Mouse (Mus musculus) kidney, postnatal 36 days (tissue): ENCODE data around the gene March4.
A peak's percentile ranks its signal among the peaks of the same experiment; 100 is the strongest.

ENCODE experiments used
- DNase-seq, 2 experiments: peaks; one replicate each; pipeline ENCODE4 v3.0.0; 2021 to 2022; ENCODE audit warnings: mixed read lengths in 2 of 2

Gene March4

GRCm38 (mm10) chr1:72529192-72529591 is 7.5 kb downstream of the March4 start:
- no peak for DNase-seq

GRCm38 (mm10) chr1:72523601-72524000 is 13.1 kb downstream of the March4 start:
- DNase-seq = no peak

GRCm38 (mm10) chr1:72510778-72511520 is 25.8 kb downstream of the March4 start:
- no peak for DNase-seq

- no peak for DNase-seq
These were observed 27.2 kb downstream of the March4 start for GRCm38 (mm10) chr1:72509551-72509950.

- DNase-seq = no peak
These were observed 29.1 kb downstream of the March4 start for GRCm38 (mm10) chr1:72507670-72508069.

- DNase-seq = no peak
These were observed 30.5 kb downstream of the March4 start for GRCm38 (mm10) chr1:72506202-72506601.

GRCm38 (mm10) chr1:72497609-72498008 is 39.1 kb downstream of the March4 start:
- no peak for DNase-seq

GRCm38 (mm10) chr1:72493454-72493853 is 43.3 kb downstream of the March4 start:
- DNase-seq = no peak

GRCm38 (mm10) chr1:72492666-72493065 is 44.1 kb downstream of the March4 start:
- no peak for DNase-seq

- DNase-seq = no peak
These were observed 45.4 kb downstream of the March4 start for GRCm38 (mm10) chr1:72491307-72491706.

GRCm38 (mm10) chr1:72490801-72491200 is 45.9 kb downstream of the March4 start:
- no peak for DNase-seq

- DNase-seq = peak in 1 of 2 experiments; percentile 11
These were observed 46.5 kb downstream of the March4 start for GRCm38 (mm10) chr1:72490193-72490592.

- no peak for DNase-seq
These were observed 60.1 kb downstream of the March4 start for GRCm38 (mm10) chr1:72476594-72476993.

GRCm38 (mm10) chr1:72469075-72469474 is 67.7 kb downstream of the March4 start:
- DNase-seq = no peak

- DNase-seq = no peak
These were observed 68.2 kb downstream of the March4 start for GRCm38 (mm10) chr1:72468466-72469003.

GRCm38 (mm10) chr1:72464926-72465583 is 71.7 kb downstream of the March4 start:
- DNase-seq = no peak

GRCm38 (mm10) chr1:72462516-72462915 is 74.2 kb downstream of the March4 start:
- DNase-seq = peak; percentile 47 to 79

GRCm38 (mm10) chr1:72457652-72458051 is 79.1 kb downstream of the March4 start:
- no peak for DNase-seq

- no peak for DNase-seq
These were observed 80.8 kb downstream of the March4 start for GRCm38 (mm10) chr1:72455923-72456322.

GRCm38 (mm10) chr1:72454733-72455201 is 82.0 kb downstream of the March4 start:
- no peak for DNase-seq

- peak in 1 of 2 experiments; percentile 13 for DNase-seq
These were observed 83.9 kb downstream of the March4 start for GRCm38 (mm10) chr1:72452839-72453238.

- no peak for DNase-seq
These were observed 85.9 kb downstream of the March4 start for GRCm38 (mm10) chr1:72450790-72451189.

- DNase-seq = no peak
These were observed 87.0 kb downstream of the March4 start for GRCm38 (mm10) chr1:72449752-72450151.

GRCm38 (mm10) chr1:72442747-72443146 is 94.0 kb downstream of the March4 start:
- DNase-seq = no peak
